Mouse (Mus musculus) limb, embryonic 10.5 days (tissue): ENCODE measurements around the gene Zbtb44. TPM values are rescaled to one million over a fixed set of nuclear protein-coding genes. Genes with fewer than 3 reads are reported as not detected.

Experiments
- polyA plus RNA-seq: library from polyadenylated mRNA; unstranded; fragments of >200 nt; fragmentation: Nextera tagmentation; extraction: Ambion mirVana; gene quantifications from 2 replicates; pipeline ENCODE4 v1.2.1, GENCODE M21; 2016

The Zbtb44 gene
- polyA plus RNA-seq, 1 experiment from 2014 or later = 4.8 TPM

Other genes starting within 250 kb of the Zbtb44 start
- gene Adamts15, start 108.2 kb upstream of the Zbtb44 start, polyA plus RNA-seq = 4.0 and 8.5 TPM in 2 replicates
- gene Adamts8, start 88.1 kb upstream of the Zbtb44 start, polyA plus RNA-seq = 0.06 and 0.29 TPM in 2 replicates
- gene St14, start 101.2 kb downstream of the Zbtb44 start, polyA plus RNA-seq = 11.3 and 13.2 TPM in 2 replicates
- gene Aplp2, start 181.2 kb downstream of the Zbtb44 start, polyA plus RNA-seq = 179 and 182 TPM in 2 replicates
- gene Prdm10, start 249.9 kb downstream of the Zbtb44 start, polyA plus RNA-seq = 7.3 and 7.5 TPM in 2 replicates